Mouse (Mus musculus): ENCODE measurements around the gene Nxf1. TPM values are rescaled to one million over a fixed set of nuclear protein-coding genes. Genes with fewer than 3 reads are reported as not detected.

Gene Nxf1
- total and polyA plus RNA-seq, 3 experiments = 66.5 to 136 (median 101) TPM

DNA sequence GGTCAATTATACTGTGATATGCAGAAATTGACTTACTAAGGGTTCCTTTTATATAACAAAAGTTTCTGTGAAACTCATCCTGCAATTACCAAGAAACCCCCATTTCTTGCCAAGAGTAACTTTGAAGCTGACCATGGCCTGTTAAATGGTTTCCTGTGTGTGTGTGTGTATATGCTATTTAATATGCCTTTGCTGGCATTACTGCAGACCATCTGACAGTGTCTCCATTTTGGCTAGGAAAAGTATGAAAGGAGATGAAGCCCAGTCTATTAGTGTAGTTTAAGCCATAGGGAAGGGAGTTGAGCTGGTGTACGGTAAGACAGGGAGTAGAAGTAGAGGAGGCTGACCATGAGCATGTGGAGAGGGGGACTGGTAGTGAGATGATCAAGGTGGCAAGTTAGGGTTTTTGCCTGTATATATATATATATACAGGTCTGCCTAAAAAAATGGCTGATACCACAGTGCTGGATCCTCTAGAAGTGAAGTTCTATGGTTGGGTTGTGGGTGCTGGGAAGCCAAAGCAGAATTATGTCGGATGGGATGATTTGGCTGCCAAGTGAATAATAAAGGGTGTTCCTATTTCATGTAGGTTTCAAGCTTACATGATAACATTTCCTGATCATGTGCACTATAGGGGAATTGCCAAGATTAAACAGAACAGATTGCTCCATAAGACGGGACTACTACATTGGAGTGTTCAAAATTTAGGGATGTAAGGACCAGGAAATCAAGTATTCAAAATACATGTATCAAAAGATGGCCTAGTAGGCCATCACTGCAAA lies 30.1 kb upstream of the Nxf1 start:
- in situ Hi-C loops (cut with MboI; ENCODE audit: low pct_ligation_motif_present, low pct_unique_long_range_greater_than_20kb, low sequenced_read_pairs) (loop anchor here (25.0 kb wide), 1 partner anchor 386 kb away; no protein-coding TSS in a partner anchor), dilution Hi-C loops (cut with MboI; ENCODE audit: extremely low pct_ligation_motif_present, extremely low pct_unique_long_range_greater_than_20kb, low sequenced_read_pairs) (no loop called here)
- Histone ChIP-seq H3K9me3 (replicated peaks; ENCODE audit: low read length) (no peaks in the 10 kb centered on the region), H3K36me3 (replicated peaks in 1 of 2; ENCODE audit: control insufficient read depth in 1 of 2, insufficient read depth in 1 of 2, low read length in 1 of 2) (peaks cover 26 to 34% of the 10 kb centered on the region in 2 experiments), H3K79me2 (replicated peaks; ENCODE audit: control insufficient read depth, extremely low read depth, insufficient read depth, poor library complexity, severe bottlenecking) (peaks cover 33% of the 10 kb centered on the region), H3K4me1 (ENCODE audit: control insufficient read depth in 1 of 2, insufficient read depth in 2 of 2) (peaks cover 2 to 21% of the 10 kb centered on the region in 2 experiments; a peak in 3 of 4 replicates), H3K4me3 (replicated peaks in 1 of 3; ENCODE audit: low read depth in 2 of 3, low read length in 2 of 3, poor library complexity in 1 of 3) (peak overlapping the region in 2 of 3 experiments; percentile 17 to 81), H3K4me2 (ENCODE audit: insufficient read depth, low read depth, poor library complexity, severe bottlenecking) (peak overlapping the region; percentile 68), H3K9ac (ENCODE audit: insufficient read depth, low read depth) (peak overlapping the region; percentile 100; the same call in 1 of the 2 replicates), H3K27ac (ENCODE audit: insufficient read depth, low read depth) (no peak overlapping the region), H3K27me3 (replicated peaks) (no peaks in the 10 kb centered on the region)
- TF ChIP-seq CHD1 (IDR thresholded peaks at IDR 0.05; ENCODE audit: low read depth, low read length) (no peak), MAX (IDR thresholded peaks at IDR 0.05; ENCODE audit: low read length) (0 out of 2 replicates have a peak, but pooled peaks have one; percentile 27), MYC (IDR thresholded peaks at IDR 0.05; ENCODE audit: low read depth, low read length) (0 out of 2 replicates have a peak, but pooled peaks have one; percentile 34), KAT2A (IDR thresholded peaks at IDR 0.05; ENCODE audit: insufficient replicate concordance, low read length) (0 out of 2 replicates have a peak, but pooled peaks have one; percentile 40), SMC3 (IDR thresholded peaks at IDR 0.05; ENCODE audit: low read depth, low read length) (0 out of 2 replicates have a peak, but pooled peaks have one; percentile 1), ZMIZ1 (IDR thresholded peaks at IDR 0.05; ENCODE audit: low read depth, low read length) (peak; percentile 73), SIN3A (IDR thresholded peaks at IDR 0.05; ENCODE audit: low read length) (0 out of 2 replicates have a peak, but pooled peaks have one; percentile 10), POLR2A (IDR thresholded peaks at IDR 0.05; ENCODE audit: low read depth, low read length) (peak; percentile 49), POLR2AphosphoS2 (IDR thresholded peaks at IDR 0.05; ENCODE audit: low read depth, low read length) (peak; percentile 98), CHD2 (IDR thresholded peaks at IDR 0.05; ENCODE audit: low read length) (no peak; the same call in 1 of the 2 replicates)
- DNase-seq (ENCODE audit: extremely low read depth) = no peak

GRCm38 (mm10) chr19:8727495-8728114 lies 29.3 kb upstream of the Nxf1 start:
- H3K4me1 ChIP-seq (ENCODE audit: control insufficient read depth in 1 of 2, insufficient read depth in 2 of 2) = peaks cover 2 to 16% of the 10 kb centered on the region in 2 experiments; a peak in 3 of 4 replicates
- H3K79me2 ChIP-seq (replicated peaks; ENCODE audit: control insufficient read depth, extremely low read depth, insufficient read depth, poor library complexity, severe bottlenecking) = peaks cover 27% of the 10 kb centered on the region
- DNase-seq (ENCODE audit: extremely low read depth) = peak; percentile 71
- no peak overlapping the region for H3K9ac ChIP-seq (ENCODE audit: insufficient read depth, low read depth)
- TF ChIP-seq POLR2AphosphoS2 (IDR thresholded peaks at IDR 0.05; ENCODE audit: low read depth, low read length) (peak; percentile 96; the same call in 1 of the 2 replicates), ZMIZ1 (IDR thresholded peaks at IDR 0.05; ENCODE audit: low read depth, low read length) (peak; percentile 86), UBTF (IDR thresholded peaks at IDR 0.05; ENCODE audit: low read depth, low read length) (no peak), MXI1 (IDR thresholded peaks at IDR 0.05; ENCODE audit: low read depth, low read length) (0 out of 2 replicates have a peak, but pooled peaks have one; percentile 33), CHD2 (IDR thresholded peaks at IDR 0.05; ENCODE audit: low read length) (peak; percentile 80), RAD21 (IDR thresholded peaks at IDR 0.05; ENCODE audit: low read depth, low read length) (no peak), MYC (IDR thresholded peaks at IDR 0.05; ENCODE audit: low read depth, low read length) (peak; percentile 13; the same call in 1 of the 2 replicates), ZNF384 (IDR thresholded peaks at IDR 0.05; ENCODE audit: low read depth, low read length) (peak; percentile 28; the same call in 1 of the 2 replicates), RCOR1 (conservative IDR thresholded peaks at IDR 0.05; ENCODE audit: low read depth, low read length) (no peak), IRF4 (IDR thresholded peaks at IDR 0.05; ENCODE audit: low read depth, low read length) (no peak), POLR2A (IDR thresholded peaks at IDR 0.05; ENCODE audit: low read depth, low read length) (peak; percentile 71), NELFE (IDR thresholded peaks at IDR 0.05; ENCODE audit: low read depth, low read length) (peak; percentile 22; the same call in 1 of the 2 replicates)
- peaks cover 26 to 34% of the 10 kb centered on the region in 2 experiments for H3K36me3 ChIP-seq (replicated peaks in 1 of 2; ENCODE audit: control insufficient read depth in 1 of 2, insufficient read depth in 1 of 2, low read length in 1 of 2)
- peaks cover 2% of the 10 kb centered on the region for H3K9me3 ChIP-seq (replicated peaks; ENCODE audit: low read length)
- in situ Hi-C loops (cut with MboI; ENCODE audit: low pct_ligation_motif_present, low pct_unique_long_range_greater_than_20kb, low sequenced_read_pairs) = loop anchor here (25.0 kb wide), 1 partner anchor 385 kb away; no protein-coding TSS in a partner anchor
- dilution Hi-C loops (cut with MboI; ENCODE audit: extremely low pct_ligation_motif_present, extremely low pct_unique_long_range_greater_than_20kb, low sequenced_read_pairs) = no loop called here
- 0 out of 2 replicates have a peak overlapping the region, but pooled peaks have one; percentile 19 for H3K27ac ChIP-seq (ENCODE audit: insufficient read depth, low read depth)
- H3K4me3 ChIP-seq (replicated peaks in 1 of 3; ENCODE audit: low read depth in 2 of 3, low read length in 2 of 3, poor library complexity in 1 of 3) = no peak overlapping the region
- H3K27me3 ChIP-seq (replicated peaks) = no peaks in the 10 kb centered on the region
- H3K4me2 ChIP-seq (ENCODE audit: insufficient read depth, low read depth, poor library complexity, severe bottlenecking) = no peak overlapping the region; the same call in 1 of the 2 replicates

Measured in CH12.LX (cell line).